Mouse (Mus musculus): ENCODE results near the gene Ywhag. TPM values are rescaled to one million over a fixed set of nuclear protein-coding genes. Genes with fewer than 3 reads are reported as not detected.
A peak's percentile ranks its signal among the peaks of the same experiment; 100 is the strongest.

Gene Ywhag
- total RNA-seq, 2 experiments from 2014 or later, result 1,399 to 1,485 TPM

DNA sequence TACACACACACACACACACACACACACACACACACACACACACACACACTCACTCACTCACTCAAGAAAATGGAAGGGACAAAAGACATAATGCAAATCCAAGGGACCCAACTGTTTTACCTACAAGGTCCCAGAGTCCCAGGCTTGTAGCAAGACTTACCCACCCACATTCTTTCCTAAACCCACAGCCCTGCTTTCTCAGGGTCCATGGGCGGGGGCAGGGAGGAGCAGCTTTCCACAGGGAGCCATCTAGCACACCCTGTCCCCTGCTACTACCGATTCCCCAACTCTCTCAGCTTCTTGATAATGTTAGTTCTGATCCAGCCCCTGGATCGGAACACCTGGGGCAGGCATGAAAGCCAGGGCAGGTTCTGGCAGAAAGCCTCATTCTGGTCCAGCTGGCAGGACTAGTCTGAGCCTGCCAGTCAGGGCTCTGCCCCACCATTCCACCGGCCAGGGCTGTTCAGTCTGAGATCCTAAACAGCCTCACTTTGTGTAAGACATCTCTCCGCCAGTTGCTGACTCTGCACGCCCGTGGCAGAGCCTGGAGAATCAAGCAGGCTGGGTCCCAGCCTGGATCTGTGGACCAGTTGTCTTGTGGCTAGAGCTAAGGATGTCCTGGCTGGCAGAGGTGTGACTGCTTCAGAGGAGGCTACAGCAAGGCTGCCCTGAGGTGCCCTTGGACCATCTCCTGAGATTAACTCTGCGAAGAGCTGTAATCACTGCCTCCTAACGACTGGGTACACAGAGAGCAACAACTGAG, 41.6 kb downstream of the Ywhag start:
- intact Hi-C loops (cut with DNase I), result no loop called here
- DNase-seq, result no peak

DNA sequence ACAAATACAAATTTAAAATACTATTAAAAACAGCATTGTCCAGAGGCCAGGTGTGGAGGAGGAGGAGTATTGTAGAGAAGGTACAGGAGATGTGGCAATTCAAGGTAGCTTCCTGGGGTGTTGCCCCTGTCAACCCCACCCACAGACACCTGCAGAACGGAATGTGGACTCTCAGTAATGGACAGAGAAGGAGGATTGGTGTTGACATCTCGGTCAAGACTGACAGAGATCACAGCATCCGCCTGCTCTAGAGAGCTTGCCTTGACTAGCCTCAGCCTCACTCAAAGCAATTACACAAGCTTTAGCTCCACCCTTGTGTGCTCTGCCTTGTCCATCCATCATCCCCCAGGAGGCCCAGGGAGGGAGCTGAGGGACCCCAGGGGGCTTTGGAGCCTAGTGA, 43.5 kb downstream of the Ywhag start:
- intact Hi-C loops (cut with DNase I), result no loop called here
- no peak for DNase-seq

DNA sequence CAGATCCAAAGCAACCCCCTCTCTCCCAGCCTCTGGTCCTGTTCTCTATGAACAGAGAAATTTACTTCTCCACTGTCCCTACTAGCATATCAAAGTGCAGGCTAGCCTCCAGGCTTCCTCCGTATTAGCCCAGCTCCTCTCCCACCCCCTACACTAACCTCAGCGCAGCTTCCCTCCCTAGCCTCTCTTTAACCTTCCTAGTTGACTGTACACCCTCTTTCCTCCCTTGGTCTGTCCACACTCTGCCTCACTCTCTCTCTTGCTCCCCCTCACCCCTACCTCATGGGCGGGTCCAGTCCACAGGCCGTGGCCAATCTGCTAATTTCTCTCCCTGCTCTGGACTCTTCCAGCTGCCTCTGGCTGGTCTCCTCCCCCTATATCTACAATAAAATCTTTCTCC, 44.1 kb downstream of the Ywhag start:
- no peak for DNase-seq
- intact Hi-C loops (cut with DNase I), result no loop called here

DNA sequence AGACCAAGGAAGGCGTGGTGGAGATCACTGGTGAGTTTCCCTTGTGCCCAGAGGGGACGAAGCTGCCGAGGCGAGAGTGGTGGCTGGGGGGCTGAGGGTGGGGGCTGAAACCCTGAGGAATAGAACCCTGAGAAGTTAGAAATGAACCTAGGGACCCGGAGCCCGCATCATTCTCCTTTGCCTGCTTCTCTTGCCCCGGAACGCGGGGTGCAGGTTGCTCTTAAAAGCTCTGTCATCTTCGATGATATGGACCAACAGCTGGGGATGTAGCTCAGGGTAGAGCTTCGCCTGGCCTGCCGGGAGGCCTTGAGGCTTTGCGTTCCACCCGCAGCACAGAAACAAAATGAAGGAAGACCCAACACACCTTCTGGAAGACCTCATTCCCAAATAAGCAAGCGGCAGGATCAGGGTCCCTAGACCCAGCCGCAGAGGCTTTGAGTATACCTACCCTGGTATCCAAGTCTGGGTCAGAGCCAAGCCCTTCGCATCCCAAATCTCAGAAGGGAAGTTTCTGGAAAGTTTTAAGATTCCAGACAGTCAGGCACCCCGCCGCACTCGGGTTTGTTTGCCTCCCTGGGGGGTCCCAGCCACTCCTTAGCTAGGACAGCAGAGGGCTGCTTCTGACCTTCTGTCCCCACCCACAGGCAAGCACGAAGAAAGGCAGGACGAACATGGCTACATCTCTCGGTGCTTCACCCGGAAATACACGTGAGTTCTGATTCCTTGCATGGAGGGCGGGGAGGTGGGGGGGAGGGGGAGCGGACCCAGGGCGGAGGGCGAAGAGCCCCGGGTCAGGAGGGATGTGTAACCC, 45.8 kb downstream of the Ywhag start:
- intact Hi-C loops (cut with DNase I), result no loop called here
- no peak for DNase-seq

DNA sequence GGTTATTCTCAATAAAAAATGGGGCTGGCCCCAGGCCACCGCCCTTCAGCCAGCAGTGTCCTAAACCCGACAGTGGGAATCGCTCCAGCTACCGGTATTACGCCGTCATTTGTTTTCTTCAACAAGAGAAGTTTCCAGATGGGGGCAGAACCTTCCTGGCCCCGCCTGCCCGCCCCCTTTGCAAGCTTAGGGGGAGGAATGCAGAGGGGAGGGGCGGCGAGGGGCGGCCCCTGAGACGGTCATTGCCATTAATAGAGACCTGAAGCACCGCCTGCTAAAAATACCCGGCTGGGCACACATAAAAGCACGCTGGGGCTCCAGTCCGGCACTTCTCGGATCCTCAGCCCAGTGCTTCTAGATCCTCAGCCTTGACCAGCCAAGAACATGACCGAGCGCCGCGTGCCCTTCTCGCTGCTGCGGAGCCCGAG, 46.7 kb downstream of the Ywhag start, which contains the start of gene Hspb1:
Gene Hspb1, plus strand, starts transcription at position 245 of the 428 bp plus-strand sequence.
- intact Hi-C loops (cut with DNase I), result no loop called here
- peak; percentile 26 for DNase-seq

DNA sequence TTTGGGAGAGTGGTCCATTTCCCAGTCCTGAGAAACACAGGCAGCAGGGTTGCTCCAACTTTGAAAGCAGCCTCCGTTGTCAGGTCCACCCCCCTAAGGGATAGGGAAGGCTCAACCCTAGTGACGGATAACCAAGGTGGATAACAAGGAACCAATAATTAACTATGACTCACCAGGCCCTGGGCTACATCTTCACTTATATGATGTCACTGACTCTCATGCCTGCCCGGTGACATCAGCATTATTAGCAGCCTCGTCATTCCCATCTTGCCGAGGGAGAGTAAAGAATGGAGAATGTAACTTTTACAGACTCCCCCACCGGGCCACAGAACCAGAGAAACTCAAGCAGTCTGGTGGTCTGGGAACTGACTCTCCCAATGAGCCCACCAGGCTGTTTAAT, 49.8 kb downstream of the Ywhag start:
- intact Hi-C loops (cut with DNase I), result no loop called here
- DNase-seq, result no peak

DNA sequence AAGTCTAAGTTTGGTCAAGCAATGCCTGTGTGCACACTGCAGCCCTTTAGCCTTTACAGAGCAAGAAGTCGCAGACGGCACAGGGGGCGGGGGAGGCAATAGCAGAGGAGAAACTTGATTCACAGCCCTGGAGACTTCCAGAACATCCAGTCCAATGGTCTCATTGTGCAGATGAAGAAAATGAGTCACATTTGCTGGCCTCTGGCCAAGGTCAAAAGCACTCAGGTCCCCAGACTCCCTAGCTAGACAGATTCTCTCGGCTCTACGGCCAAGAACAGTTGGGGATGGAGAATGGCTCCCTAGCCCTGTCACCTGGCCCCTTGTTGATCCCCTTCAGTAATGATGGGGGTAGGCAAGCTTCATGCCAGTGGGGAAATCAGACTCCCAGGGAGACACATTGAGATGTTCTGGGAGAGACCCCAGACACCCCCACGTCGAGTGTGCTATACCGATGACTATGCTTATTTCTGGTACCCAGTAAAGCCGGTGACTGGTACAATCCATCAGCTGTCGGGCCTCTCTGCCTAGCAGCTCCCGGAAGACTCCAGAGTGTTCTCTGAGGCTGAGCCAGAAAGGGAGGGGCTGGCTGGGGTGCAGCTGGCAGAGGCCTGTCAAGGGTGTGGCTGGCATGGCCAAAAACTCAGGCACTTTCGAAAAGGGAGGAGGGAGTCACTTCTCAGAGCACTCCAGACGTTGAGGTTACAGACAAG, 54.8 kb downstream of the Ywhag start:
- intact Hi-C loops (cut with DNase I), result no loop called here
- peak; percentile 78 for DNase-seq

DNA sequence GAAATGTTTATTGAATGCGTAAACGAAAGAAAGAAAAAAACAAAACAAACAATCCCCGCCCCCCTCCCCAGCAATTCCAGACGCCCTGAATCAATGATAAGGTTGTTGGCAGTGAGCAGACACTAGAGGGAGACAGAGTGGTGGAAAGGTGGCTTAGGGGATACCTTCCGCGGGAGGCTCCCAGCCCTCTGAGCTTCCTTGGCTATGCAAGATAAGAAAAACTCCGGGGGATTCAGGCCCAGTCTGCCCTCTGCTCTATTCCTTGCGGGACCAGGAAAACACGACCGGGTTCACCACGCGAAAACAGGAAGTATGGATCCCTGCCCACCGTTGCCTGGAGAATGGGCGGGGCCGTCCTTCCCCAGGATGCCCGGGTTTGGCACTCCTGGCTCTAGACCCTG, 56.6 kb downstream of the Ywhag start:
- peak; percentile 61 for DNase-seq
- intact Hi-C loops (cut with DNase I), result no loop called here

DNA sequence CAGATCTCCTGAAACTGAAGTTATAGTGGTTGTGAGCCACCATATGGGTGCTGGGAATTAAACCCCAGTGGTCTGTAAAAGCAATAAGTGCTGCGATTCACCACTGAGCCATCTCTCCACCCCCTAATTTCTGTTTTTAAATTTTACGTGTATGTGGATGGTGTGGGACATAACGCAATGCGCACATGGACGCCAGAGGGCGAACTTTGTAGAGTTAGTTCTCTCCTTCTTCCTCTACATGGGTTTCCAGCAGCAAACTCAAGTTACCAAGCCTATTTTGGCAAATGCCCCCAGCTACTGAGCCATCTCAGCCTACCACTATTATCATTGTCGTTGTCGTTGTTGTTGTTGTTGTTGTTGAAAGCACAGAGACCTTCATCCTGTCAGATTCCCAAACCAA, 57.2 kb downstream of the Ywhag start:
- intact Hi-C loops (cut with DNase I), result no loop called here
- DNase-seq, result peak; percentile 64

DNA sequence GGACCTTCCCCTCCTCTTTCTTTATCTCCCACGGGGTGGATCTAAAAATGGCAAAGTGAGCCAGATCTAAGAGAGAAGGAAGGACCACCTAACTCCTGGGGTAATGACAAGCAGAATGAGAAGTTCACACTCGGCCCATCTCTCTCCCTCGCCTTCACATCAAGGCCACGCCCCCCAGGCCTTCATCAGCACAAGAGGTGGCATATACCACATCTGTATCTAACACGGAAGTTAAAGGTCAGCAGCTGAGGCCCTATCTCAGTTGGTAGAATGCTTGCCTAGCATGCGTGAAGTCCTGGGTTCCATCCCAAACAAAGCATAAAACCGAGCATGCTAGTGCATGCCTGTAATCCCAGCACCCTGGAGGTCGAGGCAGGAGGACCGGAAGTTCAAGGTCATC, 60.7 kb downstream of the Ywhag start:
- DNase-seq, result no peak
- intact Hi-C loops (cut with DNase I), result no loop called here

DNA sequence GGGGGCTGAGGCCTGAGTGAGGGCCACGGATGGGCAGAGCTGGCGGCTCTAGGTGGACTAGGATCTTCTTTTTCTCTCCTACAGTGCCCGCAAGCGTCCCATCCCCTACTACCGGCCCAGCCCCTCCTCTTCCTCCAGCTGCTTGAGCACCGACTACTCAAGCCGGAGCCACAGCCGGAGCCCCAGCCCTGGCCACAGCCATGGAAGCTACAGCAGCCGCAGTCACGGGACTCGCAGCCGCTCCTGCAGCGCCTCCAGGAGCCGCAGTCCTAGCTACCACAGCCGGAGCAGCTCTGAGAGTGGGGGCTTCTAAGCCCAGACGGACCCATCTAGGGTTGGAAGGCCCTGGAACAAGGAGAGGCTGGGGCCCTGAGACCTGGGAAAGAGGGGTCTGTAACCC, 61.4 kb downstream of the Ywhag start:
- no peak for DNase-seq
- intact Hi-C loops (cut with DNase I), result no loop called here

DNA sequence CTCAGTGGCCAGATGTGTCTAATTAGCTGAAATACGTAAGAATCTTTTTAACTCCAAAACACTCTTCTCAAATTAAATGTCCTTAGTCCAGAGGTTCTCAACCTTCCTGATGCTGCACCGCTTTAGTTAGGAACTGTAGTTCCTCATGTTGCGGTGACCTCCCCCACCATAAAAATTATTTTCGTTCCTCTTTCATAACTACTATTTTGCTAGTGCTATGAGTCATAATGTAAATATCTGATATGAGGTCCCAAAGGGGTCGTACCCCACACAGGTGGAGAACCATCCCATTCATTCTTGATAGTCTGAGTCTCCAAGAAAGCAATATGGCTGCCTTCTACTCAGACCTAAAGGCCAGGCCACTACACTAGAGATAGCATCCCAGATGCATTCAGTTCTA, 63.9 kb downstream of the Ywhag start:
- intact Hi-C loops (cut with DNase I), result no loop called here
- no peak for DNase-seq

DNA sequence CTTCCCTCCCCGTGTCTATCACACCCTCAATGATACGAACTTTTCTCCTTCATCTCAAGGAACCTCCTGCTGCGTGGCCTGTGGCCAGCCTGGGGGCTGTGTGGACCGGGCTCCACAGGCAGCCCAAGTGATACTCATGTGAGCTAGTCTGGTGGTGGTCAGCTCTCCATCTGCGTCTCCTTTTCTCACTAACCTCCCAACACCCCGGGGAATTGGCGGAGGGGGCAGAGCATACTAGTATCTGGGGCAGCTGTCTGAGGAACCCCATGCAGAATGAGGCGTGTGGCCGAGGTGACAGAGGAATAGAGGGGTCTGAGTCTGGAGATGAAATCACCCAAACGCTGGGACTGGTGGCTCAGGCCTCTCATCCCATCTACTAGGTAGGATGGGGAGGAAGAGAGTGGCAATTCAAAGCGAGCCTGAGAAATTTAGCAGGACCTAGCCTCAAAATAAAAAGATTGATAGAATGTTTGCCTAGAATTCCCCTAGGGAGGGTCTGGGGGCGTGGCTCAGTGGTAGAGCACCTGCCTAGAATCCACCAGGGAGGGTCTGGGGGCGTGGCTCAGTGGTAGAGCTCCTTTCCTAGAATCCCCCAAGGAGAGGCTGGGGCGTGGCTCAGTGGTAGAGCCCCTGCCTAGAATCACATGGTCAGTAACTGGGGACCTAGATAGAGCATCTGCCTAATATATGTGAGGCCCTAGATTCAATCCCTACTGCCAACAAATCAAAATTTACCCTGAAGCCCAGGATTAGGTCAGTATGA, 64.6 kb downstream of the Ywhag start:
- intact Hi-C loops (cut with DNase I), result no loop called here
- no peak for DNase-seq

DNA sequence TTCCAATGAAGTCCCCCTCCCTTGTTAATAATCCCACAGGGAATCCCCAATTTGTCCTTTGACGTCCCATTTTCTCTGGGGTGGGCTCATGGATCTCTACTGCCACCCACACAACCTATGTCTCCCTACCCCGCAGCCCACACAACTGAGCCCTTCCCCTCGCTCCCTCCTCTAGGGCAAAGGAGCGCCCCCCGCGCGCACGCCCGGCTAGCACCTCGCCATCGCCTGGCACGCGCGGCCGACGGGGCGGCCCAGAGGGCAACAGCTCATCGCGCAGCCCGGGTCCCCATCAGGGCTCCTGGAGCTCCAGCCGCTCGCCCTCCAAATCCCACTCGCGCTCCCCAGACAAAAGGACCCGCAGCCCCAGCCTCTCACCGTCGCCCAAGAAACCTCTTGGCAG, 65.8 kb downstream of the Ywhag start:
- DNase-seq, result no peak
- intact Hi-C loops (cut with DNase I), result no loop called here

DNA sequence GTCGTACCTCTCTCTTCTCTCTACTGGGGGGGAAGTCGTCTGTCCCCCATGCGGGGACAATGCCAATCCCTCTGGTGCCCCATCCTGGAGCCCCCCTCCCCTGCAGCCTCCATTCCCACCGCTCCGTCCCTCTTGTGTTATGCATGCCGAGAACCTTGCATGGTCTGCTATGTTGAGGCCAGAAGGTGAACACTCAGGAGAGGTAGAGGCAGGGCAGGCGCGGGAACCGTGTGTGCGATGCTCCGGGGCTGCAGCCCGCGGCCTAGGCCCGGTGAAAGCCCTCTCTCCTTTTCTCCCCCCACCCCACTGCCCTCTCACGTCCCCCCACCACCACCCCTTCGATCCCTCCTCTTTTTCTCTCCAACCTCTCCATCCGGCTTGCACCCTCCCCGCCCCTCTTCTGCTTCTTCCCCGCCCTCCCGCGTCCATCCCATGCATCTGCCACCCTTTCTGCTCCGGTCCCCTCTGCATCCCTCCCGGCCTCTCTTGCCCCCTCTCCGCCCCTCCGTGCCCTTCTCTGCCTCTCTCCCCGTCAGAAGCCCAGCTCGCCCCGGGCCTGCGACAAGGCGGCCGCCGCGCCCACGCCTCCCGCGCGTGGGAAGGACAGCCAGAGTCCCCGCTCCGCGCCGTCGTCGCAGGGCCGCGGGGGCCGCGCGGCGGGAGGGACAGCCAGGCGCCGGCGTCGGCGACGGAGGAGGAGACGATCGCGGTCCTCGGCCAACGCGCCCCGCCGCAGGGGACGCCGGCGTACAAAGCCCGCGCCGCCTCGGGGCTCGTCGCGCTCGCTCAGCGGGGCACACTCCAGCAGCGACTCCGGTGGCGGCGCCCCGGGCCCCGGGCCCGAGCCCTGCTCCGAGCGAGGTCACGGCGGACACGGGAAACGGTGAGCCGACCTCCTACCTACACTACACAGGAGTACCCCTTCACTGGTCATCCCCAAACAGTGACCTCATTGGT, 66.5 kb downstream of the Ywhag start:
- DNase-seq, result no peak
- intact Hi-C loops (cut with DNase I), result no loop called here

DNA sequence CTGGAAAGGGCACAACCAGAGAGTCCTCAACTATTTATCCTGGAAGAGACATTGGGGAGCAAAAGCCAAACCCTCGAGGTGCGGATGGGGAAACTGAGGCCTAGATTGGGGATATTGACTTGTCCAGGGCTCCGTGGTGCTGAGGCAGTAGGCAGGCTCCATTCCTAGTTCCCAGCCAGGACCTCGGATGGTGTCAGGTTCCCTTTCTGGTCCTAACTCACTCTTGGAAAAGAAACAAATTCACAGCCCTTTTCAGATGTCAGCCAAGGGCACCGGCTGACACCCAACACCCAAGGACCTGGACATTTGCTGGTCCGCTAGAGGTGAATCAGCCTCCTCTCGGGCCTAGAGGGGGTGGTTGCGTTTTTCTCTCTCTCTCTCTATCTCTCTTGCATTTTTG, 67.8 kb downstream of the Ywhag start:
- intact Hi-C loops (cut with DNase I), result no loop called here

More for the DNA sequence above, 67.8 kb downstream of the Ywhag start:
- DNase-seq, result no peak

Measured in left cerebral cortex, postnatal 4 days (tissue).